Mouse (Mus musculus): Measurements from ENCODE around the gene Gm10644.

The Gm10644 gene

DNA sequence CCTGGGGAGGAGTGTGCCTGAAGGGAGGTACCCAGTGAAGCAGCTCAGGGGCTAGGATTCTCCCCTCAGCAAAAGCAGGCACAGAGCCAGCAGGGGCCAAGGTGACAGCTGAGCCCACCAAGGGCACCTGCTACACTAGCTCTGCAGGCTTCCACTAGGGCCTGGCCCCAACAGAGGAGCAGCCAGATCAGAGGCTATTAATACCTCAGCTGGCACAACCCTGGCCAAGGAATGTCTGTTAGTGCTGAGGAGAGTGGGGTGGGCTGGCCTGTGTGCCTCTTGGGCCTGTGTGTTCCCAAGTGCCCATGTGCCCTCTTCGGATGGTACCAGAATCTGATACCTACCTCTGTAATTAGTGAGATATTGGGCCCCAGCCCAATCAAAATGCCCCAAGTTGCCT, 25.2 kb upstream of the Gm10644 start:
- DNase-seq: no peak

- no peak for DNase-seq
Measured at GRCm38 (mm10) chr8:83978200-83978599, 23.2 kb upstream of the Gm10644 start.

DNA sequence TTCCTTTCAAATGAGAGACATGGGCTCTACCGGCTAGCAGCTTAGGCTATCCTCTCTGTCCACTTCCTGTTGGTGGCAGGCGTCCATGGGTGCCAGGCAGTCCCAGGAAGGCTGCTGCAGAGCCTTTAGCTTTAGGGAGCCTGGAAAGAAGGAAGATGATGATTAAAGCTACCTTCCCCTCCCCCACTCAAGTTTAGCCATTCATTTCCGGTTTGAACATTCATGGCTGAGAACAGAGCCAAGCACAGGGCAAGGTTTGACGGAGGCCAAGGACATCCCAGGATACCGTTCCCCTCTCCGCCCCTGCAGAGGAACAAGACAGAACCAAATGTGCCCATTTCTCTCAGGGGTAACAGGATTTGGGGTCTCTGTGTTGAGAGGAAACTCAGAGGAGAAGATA, 22.6 kb upstream of the Gm10644 start:
- DNase-seq: peak; percentile 69

GRCm38 (mm10) chr8:83976779-83977350, 21.9 kb upstream of the Gm10644 start:
- DNase-seq: no peak

DNA sequence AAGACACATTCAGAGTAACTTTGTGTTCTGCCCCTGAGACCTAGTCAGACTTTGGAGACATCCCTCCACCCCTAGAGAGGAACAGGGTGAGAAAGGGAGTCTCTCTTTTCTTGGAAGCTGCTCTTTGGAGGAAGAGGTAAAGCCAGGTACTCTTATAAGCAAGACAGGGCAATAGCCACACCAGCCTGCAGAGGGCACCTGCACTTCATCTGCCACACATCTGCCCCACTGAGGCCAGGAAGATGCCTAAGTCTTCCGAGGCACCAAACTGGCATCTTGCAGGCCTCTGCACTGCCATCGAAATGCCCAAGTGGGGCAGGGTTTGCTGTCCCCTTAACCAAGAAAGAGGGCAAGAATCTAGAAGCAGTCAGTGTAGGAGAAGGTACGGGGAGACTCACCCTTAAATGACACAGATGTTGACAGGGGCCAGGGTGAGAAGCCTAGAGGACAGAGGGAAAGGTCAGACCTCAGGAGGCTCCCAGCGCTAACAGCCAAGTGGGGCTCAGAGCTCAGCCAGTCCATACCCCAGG, 21.2 kb upstream of the Gm10644 start:
- peak; percentile 57 for DNase-seq

- DNase-seq: no peak
Measured at GRCm38 (mm10) chr8:83974521-83974920, 19.5 kb upstream of the Gm10644 start.

GRCm38 (mm10) chr8:83973161-83974031, 18.4 kb upstream of the Gm10644 start:
- DNase-seq: no peak

GRCm38 (mm10) chr8:83972150-83973120, 17.4 kb upstream of the Gm10644 start, which contains the start of gene Prkaca:
Prkaca (plus strand) TSS chr8:83972993.
- DNase-seq: peak; percentile 99

- no peak for DNase-seq
Measured at GRCm38 (mm10) chr8:83971661-83972060, 16.7 kb upstream of the Gm10644 start.

DNA sequence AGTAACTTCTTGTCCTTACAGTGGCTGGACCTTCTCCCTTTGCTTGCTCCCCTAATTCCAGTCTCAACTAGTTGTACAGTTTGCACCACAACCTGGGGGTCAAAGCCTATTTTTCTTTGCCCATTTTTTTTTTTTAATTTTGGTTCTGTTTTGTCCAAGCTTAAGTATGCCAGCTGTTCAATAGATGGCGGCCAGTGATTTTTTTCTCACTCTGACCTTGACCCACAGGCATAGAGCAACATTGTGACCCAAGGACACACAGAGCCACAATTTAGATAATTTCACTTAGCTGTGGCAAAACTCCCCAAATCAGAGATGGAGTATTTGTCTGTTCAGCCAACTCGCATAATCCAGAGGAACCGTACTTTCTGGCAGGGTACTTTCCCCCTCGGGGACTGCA, 16.1 kb upstream of the Gm10644 start:
- DNase-seq: no peak

DNA sequence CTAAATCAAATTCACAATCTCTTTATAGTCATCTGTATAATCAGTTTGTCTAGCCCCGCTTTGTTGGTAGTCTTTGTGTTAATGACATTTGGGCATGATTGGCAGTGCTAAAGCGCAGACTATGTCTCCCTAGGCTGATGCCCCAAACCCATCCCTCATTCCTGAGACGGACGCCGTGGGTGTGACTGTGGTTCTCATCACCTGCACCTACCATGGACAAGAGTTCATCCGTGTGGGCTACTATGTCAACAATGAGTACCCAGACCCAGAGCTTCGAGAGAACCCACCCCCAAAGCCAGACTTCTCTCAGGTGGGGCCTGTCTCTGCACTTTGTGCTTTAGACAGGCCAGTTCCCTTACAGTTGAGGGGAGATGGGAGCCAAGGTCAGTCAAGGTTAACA, 12.7 kb upstream of the Gm10644 start:
- no peak for DNase-seq

DNA sequence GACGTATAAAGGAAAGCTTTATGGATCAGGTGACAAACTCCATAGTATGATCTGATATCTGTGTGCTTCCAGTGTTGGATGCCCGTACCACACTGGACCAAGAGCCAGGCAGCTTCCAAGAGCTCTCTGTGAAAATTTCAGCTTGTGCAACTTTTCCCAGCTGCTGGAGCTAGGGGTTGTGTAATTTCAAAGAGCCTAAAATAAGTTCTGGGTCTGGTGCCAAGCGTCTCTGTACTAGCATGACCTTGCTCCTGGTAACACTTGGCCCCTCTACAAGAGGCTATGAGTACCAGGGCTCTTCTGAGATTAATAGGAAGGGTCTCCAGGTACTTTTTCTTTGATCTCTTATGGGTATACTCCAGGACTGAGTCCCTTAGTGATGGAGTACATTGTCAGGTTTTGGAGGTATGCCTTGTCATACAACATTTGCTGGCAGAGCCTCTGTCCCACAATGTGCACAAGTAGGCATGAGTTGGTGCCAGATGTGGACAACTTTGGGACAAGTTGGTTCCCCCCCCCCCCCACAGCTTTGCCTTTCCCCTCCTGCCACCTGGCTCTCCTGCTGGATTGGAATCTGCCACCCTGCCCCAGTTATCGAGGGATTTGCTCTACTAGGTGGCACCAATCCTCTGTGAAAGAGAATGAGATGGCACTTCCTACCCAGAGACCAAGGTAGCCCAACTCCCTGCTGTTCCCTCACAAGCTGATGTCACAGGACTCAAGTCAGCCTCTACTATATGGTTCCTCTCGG, 9.2 kb upstream of the Gm10644 start:
- peak; percentile 30 for DNase-seq

DNA sequence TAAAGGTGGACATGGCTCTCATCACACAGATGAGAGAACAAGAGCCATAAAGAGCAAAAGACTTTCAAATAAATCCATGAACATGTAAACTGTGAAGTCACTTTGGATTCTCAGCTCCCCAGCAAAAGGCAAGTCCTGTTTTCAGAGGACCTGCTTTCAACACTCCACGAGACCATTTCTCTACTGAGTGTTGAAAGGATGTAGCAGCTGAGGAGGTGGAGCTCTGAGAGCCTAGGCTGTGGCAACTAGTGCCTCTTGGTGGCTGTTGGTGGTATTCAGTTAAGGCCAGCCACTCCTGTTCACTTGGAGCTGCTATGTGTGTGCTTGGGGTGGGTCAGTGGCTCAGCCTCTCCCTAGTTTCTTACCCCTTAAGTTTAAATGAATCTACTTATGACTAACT, 1.8 kb upstream of the Gm10644 start:
- no peak for DNase-seq

- DNase-seq: no peak
Measured at GRCm38 (mm10) chr8:83955958-83956218, 883 bp upstream of the Gm10644 start.

- DNase-seq: no peak
Measured at GRCm38 (mm10) chr8:83954749-83955105, 278 bp downstream of the Gm10644 start.

DNA sequence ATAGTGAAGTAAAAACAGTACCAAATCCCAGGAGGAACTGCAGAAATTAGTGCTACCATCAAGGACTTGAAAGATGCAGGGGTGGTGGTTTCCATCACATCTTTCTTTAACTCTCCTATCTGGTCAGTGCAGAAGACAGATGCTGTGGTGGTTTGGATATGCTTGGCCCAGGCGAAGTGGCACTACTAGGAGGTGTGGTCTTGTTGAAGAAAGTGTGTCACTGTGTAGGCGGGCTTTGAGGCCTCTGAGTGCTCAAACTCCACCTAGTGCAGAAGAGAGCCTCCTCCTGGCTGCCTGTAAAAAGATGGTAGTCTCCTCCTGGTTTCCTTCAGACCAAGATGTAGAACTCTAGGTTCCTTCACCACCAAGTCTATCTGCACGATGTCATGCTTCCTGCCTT, 9.5 kb downstream of the Gm10644 start:
- no peak for DNase-seq

- no peak for DNase-seq
Measured at GRCm38 (mm10) chr8:83942446-83942845, 12.6 kb downstream of the Gm10644 start.

- DNase-seq: no peak
Measured at GRCm38 (mm10) chr8:83941066-83941677, 13.8 kb downstream of the Gm10644 start.

DNA sequence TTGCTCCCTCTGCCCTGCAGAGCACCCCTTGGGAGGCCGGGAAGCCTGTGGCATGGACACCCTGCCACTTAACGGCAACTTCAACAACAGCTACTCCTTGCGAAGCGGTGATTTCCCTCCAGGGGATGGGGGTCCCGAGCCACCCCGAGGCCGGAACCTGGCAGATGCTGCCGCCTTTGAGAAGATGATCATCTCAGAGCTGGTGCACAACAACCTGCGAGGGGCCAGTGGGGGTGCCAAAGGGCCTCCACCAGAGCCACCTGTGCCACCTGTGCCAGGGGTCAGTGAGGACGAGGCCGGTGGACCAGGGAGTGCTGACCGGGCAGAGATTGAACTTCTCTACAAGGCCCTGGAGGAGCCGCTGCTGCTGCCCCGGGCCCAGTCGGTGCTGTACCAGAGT, 16.7 kb downstream of the Gm10644 start:
- DNase-seq: no peak

- DNase-seq: no peak
Measured at GRCm38 (mm10) chr8:83937645-83938044, 17.4 kb downstream of the Gm10644 start.

DNA sequence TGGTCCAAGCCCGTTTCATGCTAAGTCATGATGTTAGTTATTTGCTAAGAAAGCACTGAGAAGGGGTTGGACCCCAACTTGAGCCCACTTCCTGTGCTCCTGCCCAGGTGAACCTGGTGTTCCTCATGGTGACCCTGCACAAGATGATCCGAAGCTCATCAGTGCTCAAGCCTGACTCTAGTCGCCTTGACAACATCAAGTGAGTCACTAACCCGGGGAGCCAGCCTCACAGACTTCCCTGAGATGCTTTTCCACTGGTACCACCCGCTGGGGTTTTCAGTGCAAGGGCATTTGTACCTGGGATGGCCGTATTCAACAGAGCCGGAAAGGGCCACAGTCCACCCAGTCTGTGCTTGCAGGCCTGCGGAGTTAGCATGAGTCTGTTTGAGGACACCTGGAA, 19.6 kb downstream of the Gm10644 start:
- DNase-seq: no peak

DNA sequence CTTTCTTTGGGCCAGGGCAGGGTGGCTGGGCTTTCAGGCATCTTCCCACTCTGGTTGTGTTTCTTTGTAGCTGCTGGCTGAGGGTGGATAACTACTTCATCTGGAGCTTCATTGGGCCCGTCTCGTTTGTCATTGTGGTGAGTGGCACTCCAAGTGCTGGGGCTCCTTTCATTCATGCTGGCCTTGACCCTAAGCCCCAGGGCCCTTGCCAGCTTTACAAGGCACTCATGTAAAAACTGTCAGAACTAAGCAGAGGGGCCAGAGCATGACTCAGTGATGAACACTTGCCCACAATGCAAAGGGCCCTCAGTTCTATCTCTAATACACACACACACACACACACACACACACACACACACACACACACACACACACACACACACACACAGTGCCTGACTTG, 20.0 kb downstream of the Gm10644 start:
- DNase-seq: no peak

All from kidney, adult 9 months (tissue).